Mouse (Mus musculus) bone marrow macrophage, adult 2 months (primary cell): Measurements from ENCODE around the gene B4galt2.

Experiments used
- CTCF ChIP-seq: IDR thresholded peaks from 2 replicates; pipeline ENCODE4 v1.5.1; 2012; ENCODE audit warnings: low read depth, mild to moderate bottlenecking, low read length, moderate library complexity
- POLR2A ChIP-seq: IDR thresholded peaks from 2 replicates; pipeline ENCODE4 v1.6.1; 2012; ENCODE audit warnings: mild to moderate bottlenecking, low read depth, low read length, borderline replicate concordance

- no peak for TF ChIP-seq CTCF
- no peak for TF ChIP-seq POLR2A
These were observed 22.9 kb upstream of the B4galt2 start for GRCm38 (mm10) chr4:117906196-117906595.
